Mouse (Mus musculus) thymus, adult 2 months (tissue): Measurements from ENCODE around the gene Sfxn3.

ENCODE experiments used
- CTCF ChIP-seq: fragments of 200-500 bp; IDR thresholded peaks from 2 replicates; pipeline ENCODE4 v1.5.1; 2012; ENCODE audit warnings: mild to moderate bottlenecking, control low read depth, low read length, moderate library complexity, borderline replicate concordance; ENCODE audit not compliant: control insufficient read depth, poor library complexity, insufficient read depth; ENCODE audit errors: extremely low read depth
- POLR2A ChIP-seq: fragments of 200-500 bp; IDR thresholded peaks from 2 replicates; pipeline ENCODE4 v1.6.1; 2012; ENCODE audit warnings: mild to moderate bottlenecking, low read length, control low read depth, moderate library complexity; ENCODE audit not compliant: control insufficient read depth, poor library complexity, insufficient read depth; ENCODE audit errors: extremely low read depth

GRCm38 (mm10) chr19:45014981-45015402, 32.3 kb upstream of the Sfxn3 start:
- TF ChIP-seq CTCF (no peak), POLR2A (no peak)
